Mouse (Mus musculus) lung, postnatal 36 days (tissue): ENCODE results near the gene Renbp.

Source experiments
- DNase-seq: peaks from one replicate; pipeline ENCODE4 v3.0.0; 2022; ENCODE audit warnings: mixed read lengths

The Renbp gene

GRCm38 (mm10) chrX:73918631-73919030 is 12.0 kb downstream of the Renbp start:
- no peak for DNase-seq

GRCm38 (mm10) chrX:73916945-73917344 is 13.7 kb downstream of the Renbp start:
- no peak for DNase-seq

GRCm38 (mm10) chrX:73914827-73915703 is 15.6 kb downstream of the Renbp start:
- peak; percentile 97 for DNase-seq

GRCm38 (mm10) chrX:73911588-73911987 is 19.1 kb downstream of the Renbp start:
- peak; percentile 37 for DNase-seq

GRCm38 (mm10) chrX:73911156-73911555 is 19.5 kb downstream of the Renbp start:
- peak; percentile 32 for DNase-seq

GRCm38 (mm10) chrX:73910451-73910850 is 20.2 kb downstream of the Renbp start:
- DNase-seq: no peak

- DNase-seq: no peak
Observed at GRCm38 (mm10) chrX:73910049-73910448, 20.6 kb downstream of the Renbp start.

- no peak for DNase-seq
Observed at GRCm38 (mm10) chrX:73897959-73898358, 32.7 kb downstream of the Renbp start.

GRCm38 (mm10) chrX:73895719-73896118 is 34.9 kb downstream of the Renbp start, which contains the start of gene L1cam:
TSS of gene L1cam (minus strand) at chrX:73896105.
- peak; percentile 72 for DNase-seq

- no peak for DNase-seq
Observed at GRCm38 (mm10) chrX:73892833-73893232, 37.8 kb downstream of the Renbp start.

- no peak for DNase-seq
Observed at GRCm38 (mm10) chrX:73891551-73892152, 39.0 kb downstream of the Renbp start, which contains the start of gene Avpr2. TSS of gene Avpr2 (plus strand) at chrX:73892102.

- DNase-seq: no peak
Observed at GRCm38 (mm10) chrX:73881463-73881862, 49.2 kb downstream of the Renbp start.

GRCm38 (mm10) chrX:73881036-73881427 is 49.6 kb downstream of the Renbp start:
- no peak for DNase-seq

- DNase-seq: peak; percentile 67
Observed at GRCm38 (mm10) chrX:73880194-73881035, 50.2 kb downstream of the Renbp start.

GRCm38 (mm10) chrX:73877014-73877413 is 53.6 kb downstream of the Renbp start:
- no peak for DNase-seq

- DNase-seq: no peak
Observed at GRCm38 (mm10) chrX:73875881-73876280, 54.8 kb downstream of the Renbp start.
